In genomic region chr2:135419301-135419700, GRCm38 (mm10) we compare ENCODE assay signal across 11 mouse cellular contexts.
"Had no signal": no experiment of that assay in that cellular context is flagged by ENCODE, and none has a peak within 500 bp of the region (broad histone marks: within the 10 kb centered on the region; RNA-seq: fewer than 3 reads in every experiment).

No protein-coding gene starts in this region.

- DNase-seq: left cerebral cortex, postnatal 4 days; liver; liver, embryonic 13.5 days; liver, postnatal 0 days; lung, adult 18-20 months; lung, adult 2 months; lung, embryonic 14.5 days; lung, postnatal 10 days; lung, postnatal 14 days; lung, postnatal 36 days; lung, postnatal 4 days had no signal
